14 mouse cellular contexts compared by ENCODE assay signal in genomic region chr17:83695785-83696184, GRCm38 (mm10). TPM values are rescaled to one million over a fixed set of nuclear protein-coding genes. Genes with fewer than 3 reads are reported as not detected.
DNase-seq lines count a peak whose midpoint lies in the region; ATAC-seq and TF ChIP-seq lines count a peak whose summit lies in the region.
"Had no signal": no experiment of that assay in that cellular context is flagged by ENCODE, and none has a peak within 500 bp of the region (broad histone marks: within the 10 kb centered on the region; RNA-seq: fewer than 3 reads in every experiment).

No protein-coding gene starts in this region.

- no peak for TF ChIP-seq POLR2A in kidney, adult 2 months (IDR thresholded peaks at IDR 0.05; ENCODE audit: low read depth, low read length)

- ATAC-seq in activated CD4-positive, CD25-positive, alpha-beta regulatory T cell, adult 4 months, result peak; percentile 66

- H3K27ac ChIP-seq in kidney, adult 2 months (ENCODE audit: insufficient read depth, low read depth, low read length), result no peak overlapping the region
- H3K27ac ChIP-seq: limb, embryonic 15.5 days; lung, embryonic 15.5 days had no signal

- TF ChIP-seq CTCF in kidney, adult 2 months (conservative IDR thresholded peaks at IDR 0.05; ENCODE audit: insufficient read depth, insufficient read length, low read depth, low read length), result no peak

- intact Hi-C loops in left cerebral cortex, postnatal 10 days (cut with DNase I), result no loop called here

- no peaks in the 10 kb centered on the region for H3K4me1 ChIP-seq in kidney, adult 2 months (ENCODE audit: control insufficient read depth, insufficient read depth, low read length)
- H3K4me1 ChIP-seq: limb, embryonic 15.5 days; lung, embryonic 15.5 days had no signal

- DNase-seq in kidney, adult 2 months, result peak; percentile 18
- DNase-seq in kidney, postnatal 36 days, result no peak
- peak; percentile 35 to 38 for DNase-seq in monocyte, adult 2 months (ENCODE audit: low read depth in 1 of 2, low spot score in 2 of 2)
- peak; percentile 39 to 42 for DNase-seq in thymus, postnatal 10 days (ENCODE audit: low spot score in 2 of 2)
- no peak for DNase-seq in left cerebral cortex, postnatal 10 days (ENCODE audit: extremely low spot score in 1 of 2, low spot score in 2 of 2)
- no peak for DNase-seq in urinary bladder, postnatal 4 days (ENCODE audit: low spot score in 2 of 2)
- DNase-seq in adrenal gland, postnatal 4 days (ENCODE audit: low spot score in 2 of 2), result no peak
- DNase-seq: adrenal gland, postnatal 14 days; kidney, postnatal 14 days; layer of hippocampus, postnatal 36 days; midbrain, embryonic 14.5 days had no signal

- H3K4me3 ChIP-seq in kidney, adult 2 months (ENCODE audit: insufficient read depth, low read depth, low read length), result no peak overlapping the region
- H3K4me3 ChIP-seq: limb, embryonic 15.5 days; lung, embryonic 15.5 days had no signal

- H3K36me3 ChIP-seq in kidney, adult 2 months (ENCODE audit: control insufficient read depth, insufficient read depth, low read length), result no peaks in the 10 kb centered on the region
- H3K36me3 ChIP-seq: limb, embryonic 15.5 days; lung, embryonic 15.5 days had no signal

- H3K27me3 ChIP-seq in kidney, adult 2 months (replicated peaks; ENCODE audit: control insufficient read depth, insufficient read depth, low read length), result no peaks in the 10 kb centered on the region
- H3K27me3 ChIP-seq: limb, embryonic 15.5 days; lung, embryonic 15.5 days had no signal

- WGBS in kidney, adult 2 months, result 90% methylated on average over 2 of the region's 2 CpGs

RNA-seq across cellular contexts. Expression of gene Mta3, which starts 10.2 kb away (rescaled TPM):
- 28.5 and 33.0 TPM in 2 replicates for polyA plus RNA-seq in kidney, adult 2 months (2012; rRNA removed)
- 10 to 100 TPM; 73.0 to 86.2 TPM for polyA plus RNA-seq in activated CD4-positive, CD25-positive, alpha-beta regulatory T cell, adult 4 months (2017; shearing (Covaris generic))
- 10 to 100 TPM; 57.6 to 65.6 TPM for total RNA-seq in left cerebral cortex, postnatal 10 days (2021)
- total RNA-seq in adrenal gland, postnatal 4 days (2021), result 100 to 1,000 TPM; 103 to 108 TPM

Comparison
In these comparisons a context has a peak if more than half of its experiments do, and no peak if none do; other contexts are left out.
1. DNase-seq: peak in kidney, adult 2 months (single experiment), monocyte, adult 2 months (2 of 2) and thymus, postnatal 10 days (2 of 2); none in kidney, postnatal 36 days (0 of 2), left cerebral cortex, postnatal 10 days (0 of 2), urinary bladder, postnatal 4 days (0 of 2) and adrenal gland, postnatal 4 days (0 of 2).